Mouse (Mus musculus): ENCODE results near the gene Selenon. TPM values are rescaled to one million over a fixed set of nuclear protein-coding genes. Genes with fewer than 3 reads are reported as not detected.

Selenon gene
- total RNA-seq, 4 experiments from 2014 or later: 17.1 to 20.4 (median 19.4) TPM

GRCm38 (mm10) chr4:134578407-134578806 is 26.4 kb upstream of the Selenon start:
- no peak for DNase-seq (ENCODE audit: low spot score)

GRCm38 (mm10) chr4:134577281-134577680 is 25.3 kb upstream of the Selenon start:
- DNase-seq (ENCODE audit: low spot score): no peak

GRCm38 (mm10) chr4:134575486-134575885 is 23.5 kb upstream of the Selenon start:
- no peak for DNase-seq (ENCODE audit: low spot score)

DNA sequence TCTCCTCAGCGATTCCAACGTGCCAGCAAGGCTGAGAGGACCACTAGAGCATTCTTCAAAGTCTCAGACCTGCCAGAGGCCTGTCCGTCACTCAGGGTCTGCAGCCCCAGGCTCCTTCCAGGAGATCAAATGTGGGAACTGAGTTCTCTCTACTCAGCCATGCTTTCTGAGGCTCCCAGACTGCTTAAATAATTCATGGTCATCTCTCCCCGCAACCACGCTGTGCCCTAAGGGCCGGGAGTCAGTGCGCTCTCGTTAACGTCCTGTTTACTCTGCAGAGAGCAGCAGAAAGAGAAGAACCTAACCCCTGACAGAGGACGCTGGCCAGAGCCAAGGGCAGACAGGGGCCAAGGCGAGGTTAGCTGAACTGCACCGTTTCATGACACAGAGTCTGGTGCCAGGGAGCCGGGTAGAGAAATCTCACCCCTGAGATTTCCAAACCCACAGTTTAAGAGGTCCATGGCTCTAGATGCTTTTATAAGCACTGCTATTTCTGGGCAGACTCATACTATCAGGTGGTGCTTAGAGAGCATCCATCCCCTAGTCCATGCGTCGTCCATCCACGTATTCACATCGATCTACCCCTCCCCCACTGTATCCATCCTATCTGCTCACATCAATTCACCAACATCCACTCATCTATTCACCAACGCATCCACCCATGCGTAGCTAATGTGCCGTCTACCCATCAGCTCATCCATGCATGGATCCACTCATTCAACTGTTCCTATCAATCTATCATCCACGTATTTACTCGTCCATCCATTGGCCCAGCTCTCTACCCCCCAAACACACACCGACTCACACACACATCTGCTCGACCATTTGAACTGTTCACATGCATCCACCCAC is 20.7 kb upstream of the Selenon start:
- DNase-seq (ENCODE audit: low spot score): no peak

GRCm38 (mm10) chr4:134570704-134571451 is 18.9 kb upstream of the Selenon start:
- DNase-seq (ENCODE audit: low spot score): no peak

DNA sequence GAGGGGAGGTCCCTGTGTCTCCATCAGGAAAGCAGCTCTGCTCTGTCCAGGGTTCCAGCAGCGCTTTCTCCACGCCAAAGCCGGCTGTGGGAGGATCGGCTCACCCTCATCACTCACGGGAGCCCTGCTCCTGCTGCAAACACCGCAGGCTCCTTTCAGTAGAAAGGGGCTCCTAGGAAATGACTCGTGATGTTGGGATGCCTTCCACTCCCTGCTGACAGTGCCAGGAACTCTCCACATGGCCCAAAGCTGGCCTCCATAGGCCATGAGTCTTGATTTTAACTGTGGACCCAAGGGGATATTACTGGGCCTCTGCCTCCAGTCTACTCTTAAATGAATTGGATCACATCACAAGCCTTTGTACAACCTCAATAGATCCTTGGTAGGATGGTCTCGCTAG is 17.9 kb upstream of the Selenon start:
- DNase-seq (ENCODE audit: low spot score): no peak

GRCm38 (mm10) chr4:134569205-134569604 is 17.2 kb upstream of the Selenon start:
- DNase-seq (ENCODE audit: low spot score): no peak

DNA sequence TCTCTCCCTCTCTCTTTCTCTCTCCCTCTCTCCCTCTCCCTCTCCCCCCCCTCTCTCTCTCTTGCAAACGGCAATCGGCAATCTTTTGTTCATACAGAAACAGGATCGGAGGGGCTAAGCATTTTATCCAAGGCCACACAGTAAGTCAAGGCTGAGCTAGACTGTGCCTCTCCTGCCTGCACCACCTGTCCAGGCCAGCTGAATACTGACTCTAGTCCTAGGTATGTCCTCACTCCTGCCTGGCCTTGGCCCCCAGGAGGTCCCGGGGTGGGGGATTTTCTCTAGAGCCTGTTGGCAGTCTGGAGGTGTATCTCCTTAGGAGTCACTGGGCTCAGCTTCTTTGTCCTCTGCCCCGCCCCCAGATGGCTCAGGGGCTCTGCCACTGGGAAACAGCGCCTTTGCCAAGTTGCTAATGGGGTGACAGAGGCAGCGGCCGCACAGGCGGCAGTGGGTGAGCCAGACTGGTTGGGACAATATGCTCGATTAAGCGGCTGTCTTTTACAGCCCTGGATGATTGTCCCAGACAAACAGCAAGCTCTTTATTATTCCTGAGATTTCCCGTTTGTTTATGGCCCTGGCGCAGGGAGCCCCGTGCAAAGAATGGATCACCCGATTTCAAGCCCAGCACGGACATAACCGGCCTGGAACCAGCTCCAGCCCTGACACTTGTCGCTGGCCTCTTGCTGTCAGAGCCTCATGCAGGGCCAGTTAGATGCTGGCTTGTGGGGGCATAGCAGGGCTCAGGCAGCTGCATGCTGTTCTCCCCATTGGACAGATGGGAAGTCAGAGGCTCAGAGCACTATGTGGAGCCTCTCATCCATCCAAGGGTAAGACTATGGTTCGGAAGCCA is 15.6 kb upstream of the Selenon start:
- no peak for DNase-seq (ENCODE audit: low spot score)

DNA sequence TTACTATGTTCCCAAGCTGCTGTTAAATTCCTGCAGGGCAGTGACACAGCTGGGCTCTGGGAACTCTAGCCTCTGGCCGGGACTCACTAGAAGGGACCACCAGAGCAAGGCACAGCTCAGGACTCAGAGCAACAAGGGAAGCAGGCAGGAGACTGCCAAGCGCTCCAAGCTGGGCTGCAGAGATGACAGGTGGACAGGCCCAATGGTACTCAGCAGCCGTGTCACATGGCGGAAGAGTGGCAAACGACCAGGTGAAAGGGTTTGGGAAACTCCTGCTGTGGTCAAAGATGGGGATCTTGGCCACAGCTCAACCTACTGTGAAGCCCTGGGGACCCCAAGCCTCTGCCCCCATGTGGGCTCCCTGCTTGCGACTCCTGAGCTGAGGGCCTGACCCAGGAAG is 12.1 kb upstream of the Selenon start:
- DNase-seq (ENCODE audit: low spot score): no peak

DNA sequence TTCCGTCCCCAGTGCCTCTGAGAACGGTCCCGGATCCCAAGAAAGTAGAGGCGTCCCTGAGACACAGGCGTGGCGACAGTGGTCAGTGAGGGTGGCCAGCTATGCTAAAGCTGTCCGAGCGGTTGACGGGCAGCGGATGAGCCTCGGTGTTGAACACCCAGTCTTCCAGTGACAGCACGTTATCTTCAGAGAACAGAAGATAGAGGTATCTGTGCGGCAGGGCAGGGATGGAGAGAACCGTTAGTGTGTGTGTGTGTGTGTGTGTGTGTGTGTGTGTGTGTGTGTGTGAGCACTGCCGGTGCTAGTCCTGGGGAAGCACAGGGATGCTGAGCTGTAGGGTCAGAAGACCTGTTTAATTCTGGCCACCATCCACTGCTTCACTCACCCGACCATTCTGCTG is 11.7 kb upstream of the Selenon start:
- no peak for DNase-seq (ENCODE audit: low spot score)

DNA sequence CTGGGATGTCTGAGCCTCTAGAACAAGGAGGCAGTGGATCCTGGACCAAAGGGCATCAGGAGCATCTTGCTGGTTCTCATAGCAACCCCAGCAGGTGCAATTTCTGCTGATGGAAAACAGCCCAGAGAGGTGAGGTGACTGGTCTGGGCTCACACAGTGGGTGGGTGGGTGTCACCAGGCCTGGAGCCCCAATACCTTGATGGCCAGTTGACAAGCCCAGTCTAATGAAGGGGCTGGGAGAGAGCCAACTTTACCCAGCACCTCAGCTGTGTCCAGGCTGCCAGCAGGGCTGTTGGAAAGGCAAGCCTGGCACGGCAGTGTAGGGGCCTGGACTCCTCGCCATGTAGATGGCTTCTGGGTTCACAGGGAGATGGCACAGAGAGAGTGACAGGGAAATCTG is 10.0 kb upstream of the Selenon start:
- no peak for DNase-seq (ENCODE audit: low spot score)

DNA sequence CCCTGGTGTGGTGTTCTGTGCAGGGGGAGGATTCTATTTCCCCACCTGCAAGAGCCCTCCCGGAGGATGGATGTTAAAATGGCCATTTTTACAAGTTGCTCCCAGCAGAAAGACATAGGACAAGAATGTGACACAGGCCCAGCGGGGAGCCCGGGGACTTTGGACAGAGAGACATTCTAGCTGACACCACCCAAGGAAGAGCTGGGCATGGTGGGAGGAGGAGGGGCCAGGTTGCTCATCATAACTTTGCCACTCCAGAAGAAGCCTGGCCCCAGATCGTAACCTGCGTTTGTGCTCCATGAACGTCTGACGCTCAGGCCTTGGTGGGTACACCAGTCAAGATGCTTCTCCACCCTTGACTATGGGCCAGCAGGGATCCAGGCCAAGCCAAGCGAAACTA is 8.7 kb upstream of the Selenon start:
- DNase-seq (ENCODE audit: low spot score): no peak

DNA sequence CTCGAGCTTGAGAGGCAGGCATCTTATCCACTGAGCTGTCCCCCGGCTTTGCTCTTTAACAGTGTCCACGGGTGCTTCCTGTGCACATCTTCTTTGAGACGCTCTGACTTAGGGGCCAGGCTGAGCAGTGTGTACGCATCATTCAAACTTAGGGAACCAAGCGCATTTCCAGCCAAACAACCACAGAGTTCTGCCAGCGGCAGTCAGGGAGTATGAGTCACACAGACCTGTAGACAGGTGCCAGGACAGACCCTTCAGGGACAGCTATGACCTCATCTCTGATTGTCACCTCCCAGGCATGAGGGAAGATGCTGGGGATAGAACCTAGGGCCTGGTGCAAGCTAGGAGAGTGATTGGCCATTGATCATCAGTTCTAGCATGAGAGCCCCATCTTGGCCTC is 7.2 kb upstream of the Selenon start:
- DNase-seq (ENCODE audit: low spot score): no peak

DNA sequence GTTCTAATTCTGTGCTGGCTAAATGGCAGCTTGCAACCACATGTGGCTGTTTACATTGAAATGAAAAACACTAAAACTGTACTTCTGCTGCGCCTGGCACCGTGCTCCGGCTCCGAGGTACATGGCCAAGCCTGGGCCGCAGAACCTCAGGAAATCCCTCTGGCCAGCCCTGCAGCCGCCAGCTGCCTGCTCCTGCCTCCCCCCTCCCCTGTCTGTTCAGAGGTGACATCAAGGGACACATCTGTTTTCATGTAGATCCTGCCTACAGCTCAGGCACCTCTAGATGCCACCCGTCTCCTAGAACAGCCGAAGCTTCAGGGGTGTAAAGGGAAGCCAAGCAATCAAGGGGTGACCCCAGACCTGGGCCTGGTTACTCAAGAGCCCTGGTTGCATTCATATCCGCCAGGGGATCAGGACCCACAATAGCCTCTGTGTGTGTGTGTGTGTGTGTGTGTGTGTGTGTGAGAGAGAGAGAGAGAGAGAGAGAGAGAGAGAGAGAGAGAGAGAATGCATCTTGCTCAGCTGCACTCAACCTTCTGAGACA is 6.7 kb upstream of the Selenon start:
- no peak for DNase-seq (ENCODE audit: low spot score)

- DNase-seq (ENCODE audit: low spot score): no peak
These were observed 5.8 kb upstream of the Selenon start for GRCm38 (mm10) chr4:134557626-134558249.

DNA sequence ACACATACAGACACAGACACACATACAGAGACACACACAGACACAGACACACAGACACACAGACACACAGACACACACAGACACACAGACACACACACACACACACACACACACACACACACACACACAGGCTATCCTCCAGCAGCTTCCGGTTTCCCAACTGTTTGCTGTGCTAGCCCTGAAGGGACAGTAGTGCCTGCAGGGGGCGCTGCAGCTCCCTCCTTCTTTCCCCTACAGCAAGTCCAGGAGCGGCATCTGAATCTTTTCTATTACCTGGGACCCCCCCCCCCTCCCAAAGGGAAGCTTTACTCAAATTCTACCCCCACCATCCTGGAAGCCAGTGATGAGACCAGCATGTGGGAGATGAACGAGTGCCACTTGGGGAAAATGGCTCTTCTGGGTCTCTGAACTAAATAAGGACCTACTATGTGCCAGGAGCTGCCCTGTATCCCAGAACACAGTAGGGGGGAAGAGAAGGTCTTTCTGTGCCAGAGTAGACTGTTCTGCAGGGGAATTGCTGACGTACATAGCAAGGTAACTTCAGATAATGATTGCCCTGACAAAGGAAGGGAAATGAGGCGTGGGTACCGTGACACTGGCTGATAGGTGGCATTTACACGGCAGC is 4.1 kb upstream of the Selenon start:
- DNase-seq (ENCODE audit: low spot score): no peak

DNA sequence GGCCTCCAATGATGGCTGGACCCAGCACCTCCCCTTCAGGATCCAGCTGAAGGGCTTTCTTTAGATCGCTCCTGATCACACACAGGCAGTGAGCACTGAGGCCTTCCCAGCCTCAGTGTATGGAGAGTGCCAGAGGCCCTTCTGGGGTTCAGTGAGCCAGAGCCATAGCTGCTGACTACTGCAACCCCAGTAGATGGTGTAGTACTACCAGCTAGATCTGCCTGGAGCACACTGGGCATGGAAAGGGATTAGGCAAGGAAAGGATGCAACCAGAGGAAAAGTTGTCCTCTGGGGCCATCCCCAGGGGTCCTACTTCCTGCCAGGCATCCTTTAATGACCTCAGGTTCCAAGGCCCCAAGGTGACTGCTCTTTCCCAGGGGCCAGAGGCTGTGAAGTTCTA is 1.7 kb upstream of the Selenon start:
- DNase-seq (ENCODE audit: low spot score): no peak

GRCm38 (mm10) chr4:134549899-134550298 is 2.1 kb downstream of the Selenon start:
- DNase-seq (ENCODE audit: low spot score): no peak

DNA sequence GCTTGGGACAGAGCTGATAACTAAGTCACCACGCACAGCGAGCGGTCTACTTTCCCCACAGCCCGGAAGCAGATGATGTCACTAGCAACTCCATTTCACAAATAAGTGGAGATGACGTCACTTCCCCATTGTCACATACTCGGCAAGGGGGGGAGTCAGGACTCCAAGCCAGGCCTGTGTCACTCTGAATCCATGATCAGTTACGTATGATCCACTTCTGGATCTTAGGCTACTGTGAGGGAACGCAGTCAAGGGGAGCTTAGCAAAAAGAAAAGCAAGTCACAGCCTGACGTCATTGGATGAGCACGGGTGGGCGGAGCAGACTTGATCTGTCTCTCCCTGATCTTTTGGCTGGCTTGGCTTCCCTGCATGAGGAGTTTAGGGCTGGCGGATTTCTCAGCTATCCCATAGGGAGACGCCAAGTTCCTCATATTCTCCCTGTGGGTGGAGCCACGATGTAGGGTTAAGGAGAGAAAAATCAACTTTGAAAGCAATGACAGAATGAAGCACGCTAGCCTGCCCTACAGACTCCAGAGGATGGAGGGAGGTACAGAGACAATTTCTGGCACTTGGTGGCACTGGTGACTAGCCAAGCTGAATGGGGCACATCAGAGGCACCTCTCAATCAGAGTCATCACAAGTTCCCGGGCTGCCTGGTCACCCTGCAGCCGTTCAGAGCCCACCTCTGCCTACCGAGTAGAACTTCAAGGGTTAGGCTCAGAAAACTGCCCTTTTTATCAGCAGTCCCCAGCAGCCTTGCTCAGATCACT is 3.6 kb downstream of the Selenon start:
- peak; percentile 41 for DNase-seq (ENCODE audit: low spot score)
